Mouse (Mus musculus): ENCODE data around the gene Cpm.
"Not testable (repeated sequence)": the region's sequence is repeated elsewhere in the genome, so short reads cannot be mapped to it uniquely, and the experiment has no call there.

Cpm gene

GRCm38 (mm10) chr10:117703506-117703905 is 74.2 kb downstream of the Cpm start:
- no peak for DNase-seq (ENCODE audit: low spot score in 2 of 2)

- DNase-seq (ENCODE audit: low spot score in 2 of 2): not testable (repeated sequence)
These were observed 75.1 kb downstream of the Cpm start for GRCm38 (mm10) chr10:117704314-117704963.

- DNase-seq (ENCODE audit: low spot score in 2 of 2): no peak
These were observed 75.7 kb downstream of the Cpm start for GRCm38 (mm10) chr10:117704964-117705335.

- no peak for DNase-seq (ENCODE audit: low spot score in 2 of 2)
These were observed 76.5 kb downstream of the Cpm start for GRCm38 (mm10) chr10:117705806-117706205.

- DNase-seq (ENCODE audit: low spot score in 2 of 2): no peak
These were observed 77.1 kb downstream of the Cpm start for GRCm38 (mm10) chr10:117706440-117706839.

GRCm38 (mm10) chr10:117707114-117707838 is 78.0 kb downstream of the Cpm start:
- no peak for DNase-seq (ENCODE audit: low spot score in 2 of 2)

- no peak for DNase-seq (ENCODE audit: low spot score in 2 of 2)
These were observed 79.1 kb downstream of the Cpm start for GRCm38 (mm10) chr10:117708376-117708775.

GRCm38 (mm10) chr10:117708856-117709255 is 79.6 kb downstream of the Cpm start:
- no peak for DNase-seq (ENCODE audit: low spot score in 2 of 2)

- DNase-seq (ENCODE audit: low spot score in 2 of 2): no peak
These were observed 80.1 kb downstream of the Cpm start for GRCm38 (mm10) chr10:117709326-117709830.

GRCm38 (mm10) chr10:117709930-117710603 is 80.8 kb downstream of the Cpm start:
- DNase-seq (ENCODE audit: low spot score in 2 of 2): peak; percentile 79 to 85

- DNase-seq (ENCODE audit: low spot score in 2 of 2): peak; percentile 91 to 98
These were observed 81.4 kb downstream of the Cpm start, which contains the start of gene Mdm2 for GRCm38 (mm10) chr10:117710604-117711141. Gene Mdm2 (minus strand): TSS chr10:117710758.

GRCm38 (mm10) chr10:117711408-117711807 is 82.1 kb downstream of the Cpm start:
- no peak for DNase-seq (ENCODE audit: low spot score in 2 of 2)

- no peak for DNase-seq (ENCODE audit: low spot score in 2 of 2)
These were observed 83.0 kb downstream of the Cpm start for GRCm38 (mm10) chr10:117712191-117712754.

- DNase-seq (ENCODE audit: low spot score in 2 of 2): no peak
These were observed 83.6 kb downstream of the Cpm start for GRCm38 (mm10) chr10:117712871-117713270.

GRCm38 (mm10) chr10:117713466-117713865 is 84.2 kb downstream of the Cpm start:
- no peak for DNase-seq (ENCODE audit: low spot score in 2 of 2)

- DNase-seq (ENCODE audit: low spot score in 2 of 2): no peak
These were observed 84.8 kb downstream of the Cpm start for GRCm38 (mm10) chr10:117714048-117714545.

GRCm38 (mm10) chr10:117714928-117715500 is 85.7 kb downstream of the Cpm start:
- DNase-seq (ENCODE audit: low spot score in 2 of 2): no peak

- not testable (repeated sequence) for DNase-seq (ENCODE audit: low spot score in 2 of 2)
These were observed 86.4 kb downstream of the Cpm start for GRCm38 (mm10) chr10:117715654-117716053.

- no peak for DNase-seq (ENCODE audit: low spot score in 2 of 2)
These were observed 87.4 kb downstream of the Cpm start for GRCm38 (mm10) chr10:117716686-117717085.

- no peak for DNase-seq (ENCODE audit: low spot score in 2 of 2)
These were observed 88.3 kb downstream of the Cpm start for GRCm38 (mm10) chr10:117717583-117717982.
